Mouse (Mus musculus) stomach, postnatal 0 days (tissue): ENCODE measurements at regions not wholly inside any gene's neighbourhood (a gene's known extent, or its start where the extent isn't known, plus 50 kb on each side); places are given as distances from the start of the nearest gene placed in this dataset.

ENCODE experiments used
- CTCF ChIP-seq: IDR thresholded peaks from 2 replicates; pipeline ENCODE4 v1.5.1; 2016; ENCODE audit warnings: antibody characterized with exemption, low read depth, mild to moderate bottlenecking, moderate library complexity
- EP300 ChIP-seq: optimal IDR thresholded peaks from 2 replicates; pipeline ENCODE3; 2016; ENCODE audit warnings: antibody characterized with exemption

- TF ChIP-seq CTCF (no peak), EP300 (no peak)
These were observed 322.8 kb downstream of the Vps13c start for GRCm38 (mm10) chr9:68162813-68163570.
